Mouse (Mus musculus) liver, adult 2 months (tissue): ENCODE data around the gene Tomm7. TPM values are rescaled to one million over a fixed set of nuclear protein-coding genes. Genes with fewer than 3 reads are reported as not detected.

Source experiments
- DNase-seq: peaks from one replicate; pipeline ENCODE4 v3.0.0-alpha.2; 2011; ENCODE audit warnings: low read depth, low spot score; ENCODE audit errors: extremely low read depth
- H3K27ac ChIP-seq: fragments of 200-500 bp; replicated peaks from 2 replicates; pipeline ENCODE4 v1.5.1; 2012; ENCODE audit warnings: low read depth, mild to moderate bottlenecking, control low read depth, inconsistent platforms, low read length; ENCODE audit not compliant: insufficient read depth
- H3K27me3 ChIP-seq: fragments of 200-500 bp; 2 replicates; pipeline ENCODE4 v1.6.1; 2012; ENCODE audit warnings: mild to moderate bottlenecking, moderate library complexity, low read length, inconsistent platforms; ENCODE audit not compliant: control insufficient read depth, insufficient read depth
- H3K36me3 ChIP-seq: fragments of 200-500 bp; 2 replicates; pipeline ENCODE4 v1.6.1; 2012; ENCODE audit warnings: low read length, inconsistent platforms; ENCODE audit not compliant: control insufficient read depth, insufficient read depth
- H3K4me1 ChIP-seq: fragments of 200-500 bp; 2 replicates; pipeline ENCODE4 v1.6.1; 2011; ENCODE audit warnings: low read length; ENCODE audit not compliant: control insufficient read depth, insufficient read depth
- H3K4me3 ChIP-seq: fragments of 200-500 bp; 2 replicates; pipeline ENCODE4 v1.5.1; 2011; ENCODE audit warnings: low read depth, mild to moderate bottlenecking, control low read depth, low read length, moderate library complexity; ENCODE audit not compliant: insufficient read depth
- H3K79me2 ChIP-seq: fragments of 200-500 bp; 2 replicates; pipeline ENCODE4 v1.6.1; 2012; ENCODE audit warnings: inconsistent platforms, mild to moderate bottlenecking, low read length, moderate library complexity; ENCODE audit not compliant: control insufficient read depth, insufficient read depth
- H3K9ac ChIP-seq: fragments of 200-500 bp; 2 replicates; pipeline ENCODE4 v1.6.1; 2012; ENCODE audit warnings: low read depth, mild to moderate bottlenecking, control low read depth, inconsistent platforms, low read length
- CTCF ChIP-seq: fragments of 200-500 bp; IDR thresholded peaks from 2 replicates; pipeline ENCODE4 v1.5.1; 2011; ENCODE audit warnings: low read depth, low read length, control low read depth
- POLR2A ChIP-seq: fragments of 200-500 bp; IDR thresholded peaks from 2 replicates; pipeline ENCODE4 v1.6.1; 2011; ENCODE audit warnings: low read length, control low read depth; ENCODE audit not compliant: insufficient read depth; ENCODE audit errors: extremely low read depth
- WGBS: fragments of 180-500 bp; shearing (Covaris S2); methylation state at CpG from one replicate; pipeline ENCODE4 v1.1.7; 2018; 5-methylcytosine and 5-hydroxymethylcytosine counted together
- polyA plus RNA-seq: library from polyadenylated mRNA; depleted of rRNA; stranded (reverse); fragments of >200 nt; gene quantifications from 2 replicates; pipeline ENCODE4 v1.2.3, GENCODE M21; 2012
- total RNA-seq: library from RNA; depleted of rRNA; stranded (reverse); fragments of >200 nt; gene quantifications from 2 replicates; pipeline ENCODE4 v1.2.3, GENCODE M21; 2014

The Tomm7 gene
- total and polyA plus RNA-seq, 2 experiments = 31.0 to 66.2 TPM

- WGBS = 38% methylated on average over 11 of the region's 11 CpGs
- Histone ChIP-seq H3K9ac (no peak overlapping the region), H3K27ac (no peak overlapping the region), H3K4me1 (no peaks in the 10 kb centered on the region), H3K36me3 (no peaks in the 10 kb centered on the region), H3K4me3 (no peak overlapping the region), H3K79me2 (no peaks in the 10 kb centered on the region), H3K27me3 (peaks cover 4% of the 10 kb centered on the region)
- TF ChIP-seq POLR2A (no peak), CTCF (peak; percentile 84)
- DNase-seq = peak; percentile 53
These were observed 17.5 kb downstream of the Tomm7 start for GRCm38 (mm10) chr5:23826321-23827004.

GRCm38 (mm10) chr5:23824171-23824733 lies 19.7 kb downstream of the Tomm7 start:
- H3K9ac ChIP-seq = no peak overlapping the region
- H3K36me3 ChIP-seq = peaks cover 9% of the 10 kb centered on the region
- no peaks in the 10 kb centered on the region for H3K79me2 ChIP-seq
- WGBS = 75% methylated on average over 8 of the region's 8 CpGs
- no peak overlapping the region for H3K27ac ChIP-seq
- no peak for DNase-seq
- H3K4me3 ChIP-seq = no peak overlapping the region
- no peaks in the 10 kb centered on the region for H3K27me3 ChIP-seq
- TF ChIP-seq CTCF = no peak
- H3K4me1 ChIP-seq = no peaks in the 10 kb centered on the region

GRCm38 (mm10) chr5:23822306-23822705 lies 21.7 kb downstream of the Tomm7 start:
- 77% methylated on average over 11 of the region's 11 CpGs for WGBS
- TF ChIP-seq POLR2A (no peak), CTCF (no peak)
- no peak for DNase-seq
- H3K27me3 ChIP-seq = no peaks in the 10 kb centered on the region
- no peak overlapping the region for H3K27ac ChIP-seq
- no peaks in the 10 kb centered on the region for H3K79me2 ChIP-seq
- no peak overlapping the region for H3K9ac ChIP-seq
- peaks cover 14% of the 10 kb centered on the region for H3K36me3 ChIP-seq
- no peaks in the 10 kb centered on the region for H3K4me1 ChIP-seq
- no peak overlapping the region for H3K4me3 ChIP-seq

GRCm38 (mm10) chr5:23816681-23817080 lies 27.3 kb downstream of the Tomm7 start:
- Histone ChIP-seq H3K4me3 (no peak overlapping the region), H3K27me3 (no peaks in the 10 kb centered on the region), H3K9ac (no peak overlapping the region), H3K79me2 (no peaks in the 10 kb centered on the region), H3K36me3 (peaks cover 37% of the 10 kb centered on the region), H3K27ac (no peak overlapping the region), H3K4me1 (no peaks in the 10 kb centered on the region)
- DNase-seq = no peak
- TF ChIP-seq POLR2A = no peak
- no peak for TF ChIP-seq CTCF
- 85% methylated on average over 15 of the region's 15 CpGs for WGBS

- H3K36me3 ChIP-seq = peaks cover 49% of the 10 kb centered on the region
- no peak for DNase-seq
- H3K9ac ChIP-seq = no peak overlapping the region
- no peak overlapping the region for H3K27ac ChIP-seq
- TF ChIP-seq POLR2A (no peak), CTCF (no peak)
- H3K4me1 ChIP-seq = no peaks in the 10 kb centered on the region
- 98% methylated on average over 5 of the region's 5 CpGs for WGBS
- no peak overlapping the region for H3K4me3 ChIP-seq
- no peaks in the 10 kb centered on the region for H3K79me2 ChIP-seq
- no peaks in the 10 kb centered on the region for H3K27me3 ChIP-seq
These were observed 29.1 kb downstream of the Tomm7 start for GRCm38 (mm10) chr5:23814841-23815240.

GRCm38 (mm10) chr5:23792726-23793125 lies 51.2 kb downstream of the Tomm7 start:
- Histone ChIP-seq H3K9ac (no peak overlapping the region), H3K27me3 (no peaks in the 10 kb centered on the region), H3K4me3 (no peak overlapping the region), H3K4me1 (peaks cover 3% of the 10 kb centered on the region), H3K27ac (no peak overlapping the region), H3K36me3 (peaks cover 18% of the 10 kb centered on the region; the same call in 1 of the 2 replicates), H3K79me2 (no peaks in the 10 kb centered on the region)
- no peak for DNase-seq
- no peak for TF ChIP-seq POLR2A
- no peak for TF ChIP-seq CTCF
- 97% methylated on average over 2 of the region's 2 CpGs for WGBS
